Comparison of ENCODE assay signal across 8 mouse cellular contexts in genomic region chr14:118089806-118090392, GRCm38 (mm10). TPM values are rescaled to one million over a fixed set of nuclear protein-coding genes. Genes with fewer than 3 reads are reported as not detected.
DNase-seq lines count a peak whose midpoint lies in the region; ATAC-seq and TF ChIP-seq lines count a peak whose summit lies in the region.

No protein-coding gene starts in this region.

- H3K4me2 ChIP-seq in hindbrain, embryonic 12.5 days (replicated peaks), result peak overlapping the region; percentile 53
- peak overlapping the region; percentile 77 for H3K4me2 ChIP-seq in stomach, postnatal 0 days (replicated peaks; ENCODE audit: low read depth)

- under 1% methylated on average over 18 of the region's 18 CpGs for WGBS in hindbrain, embryonic 12.5 days
- 2% methylated on average over 18 of the region's 18 CpGs for WGBS in macrophage (ENCODE audit: missing documents)
- 1% methylated on average over 18 of the region's 18 CpGs for WGBS in stomach, postnatal 0 days

- no peaks in the 10 kb centered on the region for H3K27me3 ChIP-seq in hindbrain, embryonic 12.5 days
- no peaks in the 10 kb centered on the region for H3K27me3 ChIP-seq in stomach, postnatal 0 days (ENCODE audit: control insufficient read depth, insufficient read depth, low read length)

- DNase-seq in layer of hippocampus, adult 2 months (ENCODE audit: low spot score in 2 of 2), result peak; percentile 12 to 17
- no peak for DNase-seq in layer of hippocampus, adult 8-10 months (ENCODE audit: low spot score in 2 of 2)
- DNase-seq in brain, embryonic 14.5 days (ENCODE audit: low read depth), result peak; percentile 62
- DNase-seq in stomach, postnatal 0 days (ENCODE audit: low spot score), result no peak
- no peak for DNase-seq in layer of hippocampus, postnatal 10 days (ENCODE audit: low spot score in 2 of 2)
- DNase-seq in cerebellum, adult 8-10 months, result no peak

- no peak for TF ChIP-seq CTCF in layer of hippocampus, adult 2 months (conservative IDR thresholded peaks at IDR 0.05)
- no peak for TF ChIP-seq CTCF in brain, embryonic 14.5 days (IDR thresholded peaks at IDR 0.05; ENCODE audit: borderline replicate concordance, extremely low read depth, insufficient read depth, insufficient read length)
- no peak for TF ChIP-seq CTCF in stomach, postnatal 0 days (IDR thresholded peaks at IDR 0.05; ENCODE audit: low read depth)

- peak overlapping the region; percentile 51 for H3K9ac ChIP-seq in hindbrain, embryonic 12.5 days
- H3K9ac ChIP-seq in stomach, postnatal 0 days (ENCODE audit: low read length), result peak overlapping the region; percentile 67

- H3K4me3 ChIP-seq in layer of hippocampus, adult 2 months, result peak overlapping the region; percentile 89
- peak overlapping the region; percentile 61 for H3K4me3 ChIP-seq in hindbrain, embryonic 12.5 days
- peak overlapping the region; percentile 93 for H3K4me3 ChIP-seq in macrophage (ENCODE audit: inconsistent target)
- H3K4me3 ChIP-seq in stomach, postnatal 0 days (ENCODE audit: low read depth, low read length), result peak overlapping the region; percentile 77

- peak; percentile 42 for ATAC-seq in hindbrain, embryonic 12.5 days (ENCODE audit: low FRiP score)
- ATAC-seq in stomach, postnatal 0 days (ENCODE audit: low FRiP score, low TSS enrichment), result peak; percentile 41

- H3K4me1 ChIP-seq in hindbrain, embryonic 12.5 days, result peaks cover 10% of the 10 kb centered on the region
- no peaks in the 10 kb centered on the region for H3K4me1 ChIP-seq in stomach, postnatal 0 days (replicated peaks; ENCODE audit: control insufficient read depth, insufficient read depth)

- no peaks in the 10 kb centered on the region for H3K79me2 ChIP-seq in macrophage (ENCODE audit: inconsistent target)

- peak overlapping the region; percentile 69 for H3K27ac ChIP-seq in layer of hippocampus, adult 2 months
- H3K27ac ChIP-seq in hindbrain, embryonic 12.5 days, result no peak overlapping the region
- H3K27ac ChIP-seq in macrophage, result peak overlapping the region; percentile 62
- H3K27ac ChIP-seq in stomach, postnatal 0 days (replicated peaks), result peak overlapping the region; percentile 91

- H3K9me3 ChIP-seq in hindbrain, embryonic 12.5 days (replicated peaks), result no peaks in the 10 kb centered on the region
- no peaks in the 10 kb centered on the region for H3K9me3 ChIP-seq in stomach, postnatal 0 days (ENCODE audit: control insufficient read depth, low read length)

- no peak for TF ChIP-seq EP300 in stomach, postnatal 0 days (optimal IDR thresholded peaks at IDR 0.05)

- no peaks in the 10 kb centered on the region for H3K36me3 ChIP-seq in hindbrain, embryonic 12.5 days
- no peaks in the 10 kb centered on the region for H3K36me3 ChIP-seq in macrophage (ENCODE audit: inconsistent target)
- H3K36me3 ChIP-seq in stomach, postnatal 0 days (ENCODE audit: control insufficient read depth, insufficient read depth, low read length), result no peaks in the 10 kb centered on the region

- no peak for TF ChIP-seq POLR2A in brain, embryonic 14.5 days (IDR thresholded peaks at IDR 0.05; ENCODE audit: borderline replicate concordance, extremely low read depth, insufficient read depth, insufficient read length, poor library complexity, severe bottlenecking)

RNA-seq across cellular contexts. Expression of gene Dct, which starts 37.9 kb away (rescaled TPM):
- under 1 TPM; 0.27 to 0.51 TPM for total RNA-seq in layer of hippocampus, adult 2 months (2021)
- total RNA-seq in layer of hippocampus, adult 8-10 months (2022), result 1 to 10 TPM in 1 of 4 experiments, under 1 TPM in 3; 0.18 to 2.0 (median 0.73) TPM
- polyA plus RNA-seq in brain, embryonic 14.5 days (2012; rRNA removed), result 3.1 and 7.6 TPM in 2 replicates
- polyA plus RNA-seq in hindbrain, embryonic 12.5 days (2016; fragmentation: Nextera tagmentation; extraction: Ambion mirVana), result 3.8 and 6.0 TPM in 2 replicates
- total RNA-seq in macrophage (2018; cell fraction: chromatin; rRNA removed), result under 1 TPM in 20 of 26 experiments, not detected in 6; 0.17 to 0.62 (median 0.37) TPM
- total RNA-seq in macrophage (2018; cell fraction: cytosol; rRNA removed), result not detected
- total RNA-seq in macrophage (2018; cell fraction: nucleus; rRNA removed), result under 1 TPM in 22 of 26 experiments, not detected in 4; 0.12 to 0.55 (median 0.27) TPM
- polyA plus RNA-seq in macrophage (2018), result not detected in 3 replicates
- 0.27 and 0.41 TPM in 2 replicates for polyA plus RNA-seq in stomach, postnatal 0 days (2015; fragmentation: Nextera tagmentation; extraction: Ambion mirVana)
- total RNA-seq in layer of hippocampus, postnatal 10 days (2021), result under 1 TPM; 0.27 to 0.43 TPM

RNA-seq across cellular contexts. Expression of gene Tgds, which starts 42.7 kb away (rescaled TPM):
- 10 to 100 TPM in 1 of 2 experiments, 1 to 10 TPM in 1; 8.3 to 15.1 TPM for total RNA-seq in layer of hippocampus, adult 2 months (2021)
- 10 to 100 TPM; 10.0 to 12.9 (median 11.3) TPM for total RNA-seq in layer of hippocampus, adult 8-10 months (2022)
- 17.6 and 20.3 TPM in 2 replicates for polyA plus RNA-seq in brain, embryonic 14.5 days (2012; rRNA removed)
- polyA plus RNA-seq in hindbrain, embryonic 12.5 days (2016; fragmentation: Nextera tagmentation; extraction: Ambion mirVana), result 28.7 and 31.4 TPM in 2 replicates
- 10 to 100 TPM in 15 of 26 experiments, 1 to 10 TPM in 11; 1.3 to 33.7 (median 12.8) TPM for total RNA-seq in macrophage (2018; cell fraction: chromatin; rRNA removed)
- total RNA-seq in macrophage (2018; cell fraction: cytosol; rRNA removed), result 10 to 100 TPM in 21 of 26 experiments, 1 to 10 TPM in 5; 4.4 to 14.1 (median 12.2) TPM
- 10 to 100 TPM in 13 of 26 experiments, 1 to 10 TPM in 13; 3.0 to 33.2 (median 10.5) TPM for total RNA-seq in macrophage (2018; cell fraction: nucleus; rRNA removed)
- polyA plus RNA-seq in macrophage (2018), result 9.7 to 18.9 TPM (median 10.4 TPM) in 3 replicates
- polyA plus RNA-seq in stomach, postnatal 0 days (2015; fragmentation: Nextera tagmentation; extraction: Ambion mirVana), result 19.6 and 21.5 TPM in 2 replicates
- 10 to 100 TPM; 10.2 to 10.6 TPM for total RNA-seq in layer of hippocampus, postnatal 10 days (2021)

RNA-seq across cellular contexts. Expression of gene Gpr180, which starts 47.1 kb away (rescaled TPM):
- 10 to 100 TPM; 23.7 to 25.1 TPM for total RNA-seq in layer of hippocampus, adult 2 months (2021)
- 10 to 100 TPM; 22.0 to 25.2 (median 23.0) TPM for total RNA-seq in layer of hippocampus, adult 8-10 months (2022)
- 26.5 and 26.6 TPM in 2 replicates for polyA plus RNA-seq in brain, embryonic 14.5 days (2012; rRNA removed)
- 36.4 and 38.6 TPM in 2 replicates for polyA plus RNA-seq in hindbrain, embryonic 12.5 days (2016; fragmentation: Nextera tagmentation; extraction: Ambion mirVana)
- total RNA-seq in macrophage (2018; cell fraction: chromatin; rRNA removed), result 10 to 100 TPM in 2 of 26 experiments, 1 to 10 TPM in 20, under 1 TPM in 3, not detected in 1; 0.58 to 10.7 (median 3.5) TPM
- 10 to 100 TPM in 14 of 26 experiments, 1 to 10 TPM in 12; 7.0 to 13.2 (median 10.4) TPM for total RNA-seq in macrophage (2018; cell fraction: cytosol; rRNA removed)
- 10 to 100 TPM in 4 of 26 experiments, 1 to 10 TPM in 22; 1.5 to 18.7 (median 7.1) TPM for total RNA-seq in macrophage (2018; cell fraction: nucleus; rRNA removed)
- 5.3 to 18.8 TPM (median 9.8 TPM) in 3 replicates for polyA plus RNA-seq in macrophage (2018)
- polyA plus RNA-seq in stomach, postnatal 0 days (2015; fragmentation: Nextera tagmentation; extraction: Ambion mirVana), result 38.9 and 40.3 TPM in 2 replicates
- total RNA-seq in layer of hippocampus, postnatal 10 days (2021), result 10 to 100 TPM; 27.0 to 28.4 TPM

Comparison
In these comparisons a context has a peak if more than half of its experiments do, and no peak if none do; other contexts are left out.
1. DNase-seq: peak in layer of hippocampus, adult 2 months (2 of 2) and brain, embryonic 14.5 days (single experiment); none in layer of hippocampus, adult 8-10 months (0 of 2), stomach, postnatal 0 days (single experiment), layer of hippocampus, postnatal 10 days (0 of 2) and cerebellum, adult 8-10 months (single experiment).
2. Peak in every context shown above with its lines, with median percentiles within 50 percentile points of each other: H3K4me3 ChIP-seq.